Mouse (Mus musculus) erythroblast, adult 5-6 weeks (primary cell): Measurements from ENCODE around the gene Gm20388. TPM values are rescaled to one million over a fixed set of nuclear protein-coding genes. Genes with fewer than 3 reads are reported as not detected.
A peak's percentile ranks its signal among the peaks of the same experiment; 100 is the strongest.

Source experiments
- ATAC-seq: replicated peaks from 2 replicates; pipeline ENCODE4 v1.8.0; 2016; ENCODE audit warnings: moderate number of reproducible peaks, mild to moderate bottlenecking, moderate TSS enrichment, inconsistent platforms; ENCODE audit not compliant: poor library complexity, low FRiP score, severe bottlenecking
- total RNA-seq, 2 experiments: library from RNA; stranded (forward) in 1 of 2; stranded (reverse) in 1 of 2; fragments of 150-400 nt in 1 of 2; fragments of 200-764, 138-1000 nt in 1 of 2; gene quantifications; 2 replicates each; pipeline versions ENCODE4 v1.2.3 to v1.2.4; 2015 to 2017; ENCODE audit warnings: low replicate concordance in 2 of 2

Gm20388 gene
- total RNA-seq, 2 experiments from 2014 or later = 2.9 to 7.8 TPM

DNA sequence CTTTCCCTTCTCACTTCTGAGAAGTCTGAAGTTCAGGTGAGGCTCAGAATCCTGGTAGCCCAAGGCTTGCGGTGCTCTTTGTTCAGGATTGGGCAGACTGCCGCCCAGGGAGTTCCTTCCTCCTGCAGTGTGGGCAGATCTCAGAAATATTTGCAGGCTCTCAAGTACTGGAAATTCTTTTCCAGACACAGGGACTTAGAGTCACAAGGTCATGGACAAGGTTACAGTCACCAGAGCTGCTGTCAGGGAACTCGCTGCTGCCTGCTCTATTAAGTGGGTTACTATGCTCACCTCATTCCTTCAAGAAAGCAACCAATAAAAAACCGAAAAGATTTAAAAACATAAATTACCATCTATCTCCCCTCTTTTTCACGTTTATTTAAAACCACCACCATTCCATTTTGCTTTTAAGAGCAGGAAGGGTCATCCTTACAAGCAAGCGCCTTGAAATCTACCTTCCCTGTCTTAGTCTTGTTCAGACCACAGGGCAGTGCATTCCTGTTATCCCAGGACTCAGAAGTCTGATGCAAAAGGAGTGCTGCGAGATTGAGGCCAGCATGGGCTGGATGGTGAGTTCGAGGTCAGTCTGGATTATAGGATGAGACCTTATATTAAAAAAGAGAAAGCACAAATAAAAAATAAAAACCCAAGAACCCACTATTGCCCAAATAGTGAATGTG is 4320.0 kb downstream of the Gm20388 start:
- ATAC-seq = no peak

DNA sequence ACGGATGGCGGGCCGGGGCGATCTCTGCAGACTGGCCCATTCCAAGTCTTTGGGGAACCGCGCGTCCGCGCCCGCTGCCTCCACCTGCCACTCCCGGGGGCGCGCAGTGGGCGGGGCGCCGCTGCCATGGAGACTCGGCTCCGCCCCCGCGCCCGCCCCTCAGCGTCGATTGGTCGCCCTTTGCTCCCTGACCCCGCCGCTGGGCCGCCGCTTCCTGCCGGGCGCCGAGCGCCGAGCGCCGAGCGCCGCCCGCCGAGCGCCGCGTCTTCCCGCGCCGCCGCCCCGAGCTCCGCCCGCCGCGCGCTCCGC is 4320.5 kb downstream of the Gm20388 start, which contains the start of gene Galnt2:
Gene Galnt2, plus strand, starts transcription at position 216 of the 309 bp plus-strand sequence.
- ATAC-seq = no peak

DNA sequence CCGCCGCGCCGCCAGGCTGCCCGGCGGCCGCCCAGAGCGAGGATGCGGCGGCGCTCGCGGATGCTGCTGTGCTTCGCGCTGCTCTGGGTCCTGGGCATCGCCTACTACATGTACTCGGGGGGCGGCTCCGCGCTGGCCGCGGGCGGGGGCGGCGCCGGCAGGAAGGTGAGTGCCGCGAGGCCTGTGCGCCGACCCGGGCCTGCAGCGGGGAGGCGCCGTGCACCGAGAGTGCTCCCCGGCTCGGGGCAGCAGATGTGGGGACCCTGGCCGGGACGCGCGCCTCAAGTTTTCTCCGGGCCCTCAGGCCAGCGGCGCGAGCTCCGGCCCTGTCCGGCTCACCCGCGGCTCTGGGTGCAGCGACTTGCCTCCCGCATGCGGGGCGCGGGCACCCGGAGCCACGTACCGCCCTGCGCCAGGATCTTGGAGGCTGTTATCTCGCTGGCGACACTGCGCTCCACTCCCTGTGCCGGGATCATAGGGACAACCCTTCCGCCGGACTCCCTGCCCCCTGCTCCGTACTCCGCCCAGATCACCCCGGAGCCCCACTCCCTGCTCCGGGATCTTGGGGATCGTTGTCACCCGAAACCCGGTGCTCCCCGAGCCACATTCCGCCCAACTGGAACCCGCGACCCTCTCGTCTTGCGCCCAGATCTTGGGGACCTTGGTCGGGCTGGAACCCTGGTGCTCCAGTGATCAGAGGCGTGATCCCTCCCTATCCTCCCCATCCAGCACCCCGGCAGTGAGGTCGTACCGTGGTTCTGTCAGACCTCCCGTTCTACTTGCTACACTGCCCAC is 4321.0 kb downstream of the Gm20388 start:
- 0 out of 2 replicates have a peak, but pooled peaks have one; percentile 25 for ATAC-seq

DNA sequence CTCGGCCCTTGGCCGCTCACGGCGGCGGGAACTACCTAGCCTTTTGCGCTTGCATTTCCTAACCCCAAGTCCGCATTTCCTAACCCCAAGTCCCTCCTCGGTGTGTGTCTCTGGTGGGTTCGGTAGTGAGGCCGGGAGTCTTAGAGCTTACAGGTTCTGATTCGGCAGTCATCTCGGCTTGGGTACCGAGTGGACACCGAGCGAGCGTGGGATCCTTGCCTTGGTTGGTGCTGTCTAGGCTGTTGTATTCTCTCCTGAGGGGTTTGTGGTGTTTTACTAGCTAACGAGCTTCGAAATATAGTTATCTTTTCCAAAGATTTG is 4321.6 kb downstream of the Gm20388 start:
- no peak for ATAC-seq

DNA sequence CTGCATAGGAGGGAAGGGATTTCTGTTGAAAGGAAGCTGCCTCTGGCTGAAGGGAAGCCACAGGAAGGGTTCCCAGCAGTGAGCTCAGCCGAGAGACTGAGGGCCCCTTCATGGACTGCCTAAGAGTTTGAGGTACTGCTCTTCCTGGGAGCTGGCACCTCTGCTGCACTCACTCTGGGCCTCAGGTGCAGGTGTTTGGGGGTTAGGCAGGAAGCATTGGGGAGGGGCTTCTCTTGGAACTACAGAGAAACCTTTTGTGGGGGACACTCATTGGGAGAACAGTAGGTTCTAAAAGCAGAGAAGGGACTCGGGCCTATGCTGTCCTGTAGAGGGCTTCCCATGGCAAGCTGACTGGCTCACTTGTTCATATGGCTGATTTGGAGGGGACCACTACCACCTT is 4323.9 kb downstream of the Gm20388 start:
- no peak for ATAC-seq

DNA sequence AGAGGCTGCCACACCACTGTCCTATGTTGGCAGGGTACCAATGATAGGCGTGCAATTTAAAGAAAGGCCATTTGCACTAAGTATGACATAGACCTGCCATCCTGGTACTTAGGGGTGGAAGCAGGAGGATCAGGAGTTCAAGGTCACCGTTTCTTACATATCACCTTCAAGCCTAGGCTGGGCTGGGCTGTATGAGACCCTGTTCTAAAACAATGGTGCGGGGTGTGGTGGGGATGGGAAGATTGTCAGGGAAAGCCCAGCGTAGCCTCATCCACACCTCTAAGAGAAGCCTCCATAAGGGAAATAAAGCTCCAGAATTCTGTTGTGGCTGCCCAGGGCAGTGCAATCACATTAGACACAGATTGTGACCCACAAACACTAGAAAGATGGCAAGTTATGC is 4324.9 kb downstream of the Gm20388 start:
- no peak for ATAC-seq

DNA sequence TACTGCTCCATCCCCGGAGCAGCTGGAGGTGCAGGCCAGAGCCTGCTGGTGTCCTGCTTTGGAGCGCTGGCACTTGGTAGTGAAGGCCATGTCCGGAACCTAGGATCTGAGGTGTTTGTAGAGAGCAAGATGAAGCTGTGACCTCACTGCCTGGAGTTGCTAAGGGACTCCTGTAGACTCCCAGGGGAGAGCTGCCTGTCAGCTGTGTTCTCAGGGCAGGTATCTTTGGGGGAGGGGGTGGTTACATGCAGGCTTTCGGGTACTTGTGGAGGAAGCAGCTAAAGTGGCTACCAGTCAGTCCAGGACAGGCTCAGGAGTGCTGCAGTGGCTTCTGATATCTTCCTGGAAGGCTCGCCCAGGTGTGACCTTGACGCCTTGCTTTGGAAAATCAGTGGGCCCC is 4328.7 kb downstream of the Gm20388 start:
- ATAC-seq = no peak

DNA sequence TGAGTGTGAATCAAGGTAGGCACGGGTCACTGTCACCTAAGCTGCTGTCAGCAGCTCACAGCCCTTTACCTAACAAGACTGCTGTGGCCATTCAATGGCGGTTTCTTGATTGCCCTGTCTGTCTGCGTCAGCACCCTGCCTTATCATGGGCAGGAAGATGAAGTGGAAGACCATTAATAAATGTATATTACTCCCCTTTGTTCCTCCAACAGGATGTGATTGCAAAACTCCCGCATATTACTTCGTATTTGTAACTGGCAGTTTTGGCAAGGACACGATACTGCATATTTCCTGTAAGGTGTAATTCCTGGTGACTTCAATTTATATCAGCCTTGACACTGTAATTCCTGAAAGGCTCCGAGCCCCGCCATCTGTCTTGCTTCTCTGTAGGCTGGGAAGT is 4330.3 kb downstream of the Gm20388 start:
- ATAC-seq = no peak

DNA sequence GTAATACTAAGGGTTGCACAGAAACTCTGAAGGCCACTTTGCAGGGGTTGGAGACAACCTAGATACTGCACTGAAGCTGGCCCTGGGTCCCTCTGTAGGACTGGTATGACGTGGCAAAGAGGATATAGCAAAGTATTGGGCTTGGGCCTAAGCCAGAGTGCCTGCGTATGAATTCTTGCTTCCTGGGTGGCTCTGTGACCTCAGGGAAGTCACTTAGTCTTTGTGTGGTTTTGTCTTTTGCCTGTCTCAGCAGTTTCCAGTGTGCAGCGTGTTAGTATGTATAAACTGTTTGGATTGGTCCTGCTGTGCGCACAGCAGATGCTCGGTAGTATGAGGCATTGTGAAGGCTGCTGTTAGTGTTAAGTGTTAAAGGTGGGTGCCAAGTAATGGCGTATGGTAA is 4331.6 kb downstream of the Gm20388 start:
- no peak for ATAC-seq

DNA sequence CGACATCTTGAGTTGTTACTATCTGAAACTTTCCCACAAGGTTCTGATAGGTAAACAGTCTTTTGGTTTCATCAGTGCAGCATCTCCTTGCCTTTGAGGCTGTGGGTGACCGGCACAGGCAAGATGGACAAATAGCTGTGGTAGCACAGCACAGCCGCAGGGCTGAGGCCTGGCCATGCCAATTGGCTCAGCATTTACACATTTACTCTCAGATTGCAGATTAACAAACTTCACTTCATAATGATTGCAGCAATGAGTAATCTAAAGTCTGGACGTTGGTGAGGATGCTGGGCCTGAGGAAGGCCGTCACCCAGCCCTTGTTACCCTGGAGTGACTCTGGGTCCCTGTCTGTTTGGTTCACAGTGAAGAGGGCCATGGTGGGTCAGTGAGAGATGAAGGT is 4332.3 kb downstream of the Gm20388 start:
- ATAC-seq = no peak

DNA sequence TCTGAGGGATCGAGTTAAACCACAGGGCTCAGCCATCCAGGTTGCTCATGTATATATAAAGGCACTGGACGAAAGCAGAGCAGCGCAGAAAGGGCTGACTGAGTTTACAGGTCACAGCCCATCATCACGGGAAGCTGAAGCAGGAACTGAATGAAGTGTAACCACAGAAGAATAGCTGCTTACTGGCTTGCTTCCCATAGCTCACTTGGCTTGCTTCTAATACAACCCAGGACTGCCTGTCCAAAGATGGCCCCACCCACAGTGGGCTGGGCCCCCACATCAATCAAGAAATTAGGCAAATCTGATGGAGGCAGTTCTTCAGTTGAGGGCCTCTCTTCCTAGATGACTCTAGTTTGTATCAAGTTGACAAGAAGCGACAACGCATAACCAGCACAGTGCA is 4336.9 kb downstream of the Gm20388 start:
- ATAC-seq = no peak

DNA sequence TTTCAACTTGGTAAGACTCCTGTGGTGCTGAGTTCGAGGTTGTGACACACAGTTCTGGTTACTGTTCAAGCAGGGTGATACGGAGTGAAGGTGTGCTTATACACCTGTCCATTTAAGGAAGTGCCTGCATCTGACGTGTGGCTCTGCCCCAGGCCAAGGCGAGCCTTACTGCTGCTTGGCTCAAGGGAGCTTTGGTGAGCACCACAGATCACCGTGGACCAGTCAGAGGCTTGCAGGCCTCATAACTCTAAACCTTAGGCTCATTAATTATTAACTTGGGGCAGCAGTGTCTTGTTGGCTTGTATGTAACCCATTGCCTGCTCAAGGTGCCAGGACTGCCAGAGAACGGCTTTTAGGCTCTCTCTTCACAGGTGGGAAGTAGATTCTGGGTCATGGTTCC is 4338.0 kb downstream of the Gm20388 start:
- ATAC-seq = no peak

DNA sequence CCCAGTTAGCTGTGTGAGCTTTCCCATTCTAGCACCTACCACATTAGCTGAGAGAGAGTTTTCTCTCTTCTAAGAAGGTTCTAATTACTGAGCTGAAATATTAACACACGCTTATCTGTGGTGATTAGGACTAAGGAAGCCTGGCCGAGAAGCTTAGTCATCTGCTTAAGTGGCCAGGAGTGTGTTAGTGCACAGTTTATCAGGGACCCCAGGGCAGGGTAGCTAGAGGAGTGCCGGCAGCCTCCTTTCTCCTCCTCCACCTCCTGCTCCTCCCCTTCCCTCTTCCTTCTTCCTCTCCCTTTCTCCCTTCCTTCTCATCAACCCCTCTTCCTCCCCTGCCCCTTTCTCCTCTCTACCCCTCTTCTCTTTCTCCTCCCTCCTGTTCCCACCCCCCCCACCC is 4339.6 kb downstream of the Gm20388 start:
- ATAC-seq = no peak

DNA sequence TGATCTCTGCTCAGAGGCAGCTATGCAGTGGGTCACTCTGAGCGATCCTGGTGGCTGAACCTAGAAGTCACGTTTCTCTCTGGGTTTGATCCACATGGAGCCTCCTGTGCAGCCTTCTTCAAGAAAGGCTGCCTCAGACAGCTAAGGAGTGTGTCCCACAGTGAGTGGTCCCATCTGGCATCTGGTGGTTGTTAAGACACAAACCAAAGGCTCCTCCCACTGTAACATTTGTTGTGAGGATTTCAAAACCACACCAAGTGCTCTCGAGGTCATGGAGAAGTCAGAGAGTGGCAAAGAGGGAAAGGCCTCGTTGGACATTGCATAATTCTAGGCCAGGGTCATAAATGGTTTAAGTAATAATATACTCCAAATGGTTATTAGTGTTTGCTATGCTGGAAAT is 4340.1 kb downstream of the Gm20388 start:
- ATAC-seq = no peak

DNA sequence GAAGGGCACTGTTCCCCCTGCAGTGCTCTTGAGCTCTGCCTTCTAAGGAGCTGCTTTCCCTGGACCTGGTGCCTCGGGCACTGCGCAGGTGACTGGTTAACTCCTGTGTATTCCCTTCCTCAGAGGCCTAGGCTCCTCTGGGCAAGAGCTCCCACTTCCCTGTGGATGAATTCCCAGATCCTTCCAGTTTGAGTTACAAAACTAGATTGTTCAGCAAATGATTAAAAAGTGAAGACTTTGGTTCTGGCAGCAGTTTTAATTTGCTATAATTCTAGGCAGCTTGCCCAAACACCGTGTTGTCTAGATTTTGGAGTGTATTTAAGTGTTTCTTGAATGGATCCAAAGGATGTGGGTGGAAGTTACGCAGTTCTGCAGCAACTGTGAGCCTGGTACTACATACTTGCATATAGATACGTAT is 4341.9 kb downstream of the Gm20388 start:
- no peak for ATAC-seq

DNA sequence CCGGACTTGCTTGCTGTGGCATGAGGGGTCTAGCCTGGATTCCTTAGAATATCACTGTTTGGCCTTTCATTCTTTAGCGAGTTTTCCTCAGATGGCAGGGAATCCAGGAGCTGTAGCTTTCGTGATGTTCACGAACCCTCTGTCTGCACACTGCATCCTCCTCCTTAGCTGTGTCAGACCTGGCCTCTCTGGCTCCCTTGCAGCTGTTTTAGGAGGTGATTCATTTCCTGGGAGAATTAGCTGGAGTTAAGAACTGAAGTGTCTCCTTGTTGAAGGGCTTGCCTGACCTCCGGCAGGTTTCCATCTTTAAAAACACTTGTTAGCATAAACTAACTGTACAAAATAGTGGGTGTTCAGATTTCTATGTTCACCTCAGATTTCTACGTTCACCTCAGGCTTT is 4343.3 kb downstream of the Gm20388 start:
- ATAC-seq = no peak

DNA sequence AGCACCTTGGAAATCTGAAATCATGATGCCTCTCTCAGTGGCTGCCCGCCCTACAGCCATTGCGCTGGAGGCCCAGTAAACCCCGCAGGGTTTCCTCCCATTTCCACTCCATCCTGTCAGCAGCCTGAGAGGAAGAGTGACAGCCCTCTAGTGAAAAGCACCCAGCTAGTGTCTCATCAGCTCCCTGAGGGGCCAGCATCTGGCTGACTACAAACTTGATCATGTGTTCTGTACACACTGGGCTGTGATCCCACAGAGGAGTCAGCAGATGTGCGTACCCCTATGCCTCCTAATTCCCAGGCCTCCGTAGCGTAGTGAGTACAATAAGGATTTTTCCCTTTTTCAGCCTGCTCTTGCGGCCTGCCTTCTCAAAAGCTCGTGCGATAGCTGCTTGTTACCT is 4346.2 kb downstream of the Gm20388 start:
- ATAC-seq = no peak

DNA sequence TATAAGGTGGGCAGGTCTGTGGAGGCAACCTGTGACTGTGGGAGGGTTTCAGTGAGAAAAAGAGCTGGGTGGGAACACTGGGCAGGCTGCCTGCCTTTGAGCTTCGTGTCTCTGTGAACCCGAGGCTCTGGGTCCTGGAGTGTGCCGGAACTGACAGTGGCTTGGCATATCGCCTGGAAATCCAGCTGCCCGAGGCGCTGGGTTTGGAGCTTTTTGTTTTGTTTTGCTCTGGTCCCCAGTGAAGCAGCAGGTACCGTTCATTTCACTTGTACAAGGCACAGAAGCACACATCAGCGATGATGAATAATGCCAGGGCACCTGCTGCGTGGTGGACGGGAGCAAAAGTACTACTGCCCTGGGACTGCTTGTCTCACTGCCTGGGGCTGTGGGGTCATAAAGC is 4346.7 kb downstream of the Gm20388 start:
- ATAC-seq = no peak

DNA sequence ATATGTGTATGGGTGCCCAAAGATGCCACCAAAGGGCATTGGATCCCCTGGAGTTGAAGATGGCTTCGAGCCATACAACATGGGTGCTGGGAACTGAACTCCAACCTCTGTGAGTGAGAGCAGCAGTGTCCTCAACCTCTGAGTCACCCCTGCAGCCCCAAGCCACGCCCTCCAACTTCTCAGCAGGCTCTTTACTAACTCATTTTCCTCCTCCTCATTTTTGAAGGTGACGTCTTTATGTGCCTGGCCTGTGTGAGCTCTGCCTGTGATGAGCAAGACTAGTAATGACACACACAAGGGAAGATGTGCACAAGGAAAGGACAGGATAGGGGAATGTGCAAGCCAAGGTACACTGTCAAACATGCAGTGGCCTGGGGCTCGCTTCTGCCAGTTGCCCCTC is 4348.5 kb downstream of the Gm20388 start:
- no peak for ATAC-seq

DNA sequence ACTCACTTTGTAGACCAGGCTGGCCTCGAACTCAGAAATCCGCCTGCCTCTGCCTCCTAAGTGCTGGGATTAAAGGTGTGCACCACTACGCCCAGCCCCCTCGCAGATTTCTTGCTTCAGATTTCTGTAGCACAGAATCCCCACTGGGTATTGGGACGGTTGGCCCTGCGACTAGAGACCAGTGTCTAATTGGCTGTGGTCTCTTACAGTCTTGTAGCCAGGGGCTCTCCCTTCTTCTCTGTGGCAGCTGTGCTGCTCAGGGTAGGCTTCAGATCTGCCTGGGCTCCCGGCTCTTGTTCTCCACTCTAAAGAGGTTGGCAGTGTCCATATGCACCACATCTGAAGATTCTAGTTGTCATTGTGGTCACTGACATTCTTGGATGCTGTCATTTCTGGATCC is 4349.3 kb downstream of the Gm20388 start:
- no peak for ATAC-seq

DNA sequence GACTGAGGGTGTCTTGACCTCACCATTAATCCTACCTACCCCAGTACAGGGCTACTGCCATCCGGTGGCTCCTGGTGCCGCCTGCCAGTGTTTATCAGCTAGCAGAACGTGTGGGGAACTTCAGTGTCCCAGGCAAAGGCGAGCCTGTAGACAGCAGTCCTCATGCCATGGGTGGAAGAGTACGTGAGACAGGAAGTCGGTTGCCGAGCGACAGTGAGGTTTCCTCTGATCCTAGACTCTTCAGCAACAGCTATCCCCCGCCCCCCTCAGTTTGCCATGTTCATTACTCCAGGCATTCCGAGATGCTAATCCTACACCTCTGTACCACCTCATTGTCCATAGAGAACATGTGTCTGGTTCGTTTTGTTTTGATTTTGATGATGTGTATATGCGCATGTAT is 4349.7 kb downstream of the Gm20388 start:
- no peak for ATAC-seq

DNA sequence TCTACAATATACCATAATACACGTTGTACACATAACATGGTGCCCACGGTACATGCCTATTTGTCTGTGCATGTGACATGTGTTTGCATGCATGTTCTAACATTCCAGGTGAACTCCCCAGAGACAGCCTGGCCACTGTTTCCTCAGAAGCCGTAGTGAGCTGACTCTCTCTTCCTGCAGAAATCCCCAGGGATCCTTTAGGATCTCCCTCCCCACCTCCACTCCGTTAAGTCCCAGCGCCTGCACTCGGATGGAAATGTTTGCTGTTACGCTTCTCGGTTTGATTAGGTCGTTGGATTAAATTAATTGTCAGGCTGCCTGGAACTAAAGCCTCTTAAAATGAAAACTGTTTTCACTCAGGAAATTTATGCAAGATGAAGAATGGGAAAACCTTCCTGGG is 4352.4 kb downstream of the Gm20388 start:
- no peak for ATAC-seq
